Mouse (Mus musculus) lung, adult 2 months (tissue): Measurements from ENCODE around the gene Soga1.

Experiments used
- CTCF ChIP-seq: fragments of 200-500 bp; IDR thresholded peaks from 2 replicates; pipeline ENCODE4 v1.5.1; 2011; ENCODE audit warnings: mild to moderate bottlenecking, low read length, control low read depth; ENCODE audit not compliant: insufficient read depth
- POLR2A ChIP-seq: fragments of 200-500 bp; IDR thresholded peaks from 2 replicates; pipeline ENCODE4 v1.6.1; 2011; ENCODE audit warnings: low read depth, mild to moderate bottlenecking, control low read depth, low read length, borderline replicate concordance; ENCODE audit errors: extremely low read depth

DNA sequence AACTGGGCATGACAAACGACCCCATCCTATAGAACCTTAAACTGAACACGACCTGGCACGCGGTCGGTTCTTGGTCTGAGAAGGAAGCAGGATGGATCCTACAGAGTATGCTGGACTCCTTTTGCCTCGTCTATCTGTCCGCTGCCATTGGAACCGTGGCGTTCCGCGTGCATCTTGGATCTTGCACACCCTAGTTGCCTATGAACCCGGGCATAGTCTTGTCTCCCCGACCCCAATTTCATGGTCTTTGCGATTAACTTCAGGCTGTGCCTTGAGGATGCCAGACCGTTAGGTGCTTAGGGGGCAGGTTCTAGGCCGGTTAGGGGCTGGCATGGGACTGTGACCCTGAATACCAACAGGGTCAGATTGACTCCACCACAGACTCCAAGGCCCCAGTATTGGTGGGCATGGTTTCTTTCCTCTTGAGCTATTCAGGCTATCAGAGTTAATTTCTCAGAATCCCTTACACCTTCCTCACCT is 687 bp upstream of the Soga1 start:
- TF ChIP-seq POLR2A, result no peak
- no peak for TF ChIP-seq CTCF
